Mouse (Mus musculus) thymus, adult 2 months (tissue): ENCODE measurements around the gene Pde4d.

Source experiments
- CTCF ChIP-seq: fragments of 200-500 bp; IDR thresholded peaks from 2 replicates; pipeline ENCODE4 v1.5.1; 2012; ENCODE audit warnings: mild to moderate bottlenecking, control low read depth, low read length, moderate library complexity, borderline replicate concordance; ENCODE audit not compliant: control insufficient read depth, poor library complexity, insufficient read depth; ENCODE audit errors: extremely low read depth
- POLR2A ChIP-seq: fragments of 200-500 bp; IDR thresholded peaks from 2 replicates; pipeline ENCODE4 v1.6.1; 2012; ENCODE audit warnings: mild to moderate bottlenecking, low read length, control low read depth, moderate library complexity; ENCODE audit not compliant: control insufficient read depth, poor library complexity, insufficient read depth; ENCODE audit errors: extremely low read depth

DNA sequence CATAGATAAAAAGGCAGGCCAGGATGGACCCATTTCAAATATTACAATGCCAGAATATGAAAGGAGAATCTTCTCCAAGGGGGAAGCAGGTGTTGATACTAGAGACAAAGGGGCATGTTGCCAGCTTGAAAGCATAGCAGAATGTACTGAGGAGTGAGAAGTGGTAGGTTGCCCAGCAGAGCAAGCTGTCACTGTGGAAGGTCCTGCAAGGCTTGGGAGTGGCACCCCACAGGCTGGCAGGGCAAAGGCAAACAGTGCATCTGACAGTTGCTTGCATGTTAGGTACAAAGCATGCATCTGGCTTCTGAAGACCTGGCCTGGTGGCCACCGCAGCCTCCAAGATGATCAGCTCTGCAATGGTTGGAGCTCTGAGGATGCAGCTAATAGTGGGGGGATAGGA lies 384.4 kb downstream of the Pde4d start:
- TF ChIP-seq CTCF (no peak), POLR2A (no peak)
